Mouse (Mus musculus) E14TG2a.4 (cell line): ENCODE measurements at regions not wholly inside any gene's neighbourhood (a gene's known extent, or its start where the extent isn't known, plus 50 kb on each side); places are given as distances from the start of the nearest gene placed in this dataset.

Experiments
- H3K27me3 ChIP-seq: 2 replicates; pipeline ENCODE4 v1.6.1; 2014; ENCODE audit warnings: low read length, control low read depth; ENCODE audit not compliant: insufficient read depth
- H3K36me3 ChIP-seq: 2 replicates; pipeline ENCODE4 v1.6.1; 2014; ENCODE audit warnings: low read length, control low read depth; ENCODE audit not compliant: insufficient read depth
- H3K4me1 ChIP-seq: replicated peaks from 2 replicates; pipeline ENCODE4 v1.6.1; 2014; ENCODE audit warnings: low read depth, low read length, control low read depth
- H3K4me3 ChIP-seq: replicated peaks from 2 replicates; pipeline ENCODE4 v1.5.1; 2014; ENCODE audit warnings: mild to moderate bottlenecking, low read length
- H3K9me3 ChIP-seq: 2 replicates; pipeline ENCODE4 v1.6.1; 2014; ENCODE audit warnings: low read length, control low read depth
- CTCF ChIP-seq: conservative IDR thresholded peaks from 2 replicates; pipeline ENCODE4 v1.5.1; 2014; ENCODE audit warnings: low read length
- NANOG ChIP-seq: IDR thresholded peaks from 2 replicates; pipeline ENCODE4 v1.6.1; 2014; ENCODE audit warnings: borderline replicate concordance, low read length, mixed read lengths
- POU5F1 ChIP-seq: IDR thresholded peaks from 2 replicates; pipeline ENCODE4 v1.6.1; 2014; ENCODE audit warnings: low read length, borderline replicate concordance

- no peaks in the 10 kb centered on the region for H3K27me3 ChIP-seq
- no peak for TF ChIP-seq NANOG
- TF ChIP-seq CTCF = no peak
- TF ChIP-seq POU5F1 = no peak
- H3K4me1 ChIP-seq = peaks cover 12% of the 10 kb centered on the region; the same call in 1 of the 2 replicates
- no peaks in the 10 kb centered on the region for H3K36me3 ChIP-seq
- no peaks in the 10 kb centered on the region for H3K9me3 ChIP-seq
- H3K4me3 ChIP-seq = no peak overlapping the region
Observed at GRCm38 (mm10) chr12:13809291-13810154, 342.3 kb downstream of the Fam84a start.

- H3K27me3 ChIP-seq = no peaks in the 10 kb centered on the region
- no peaks in the 10 kb centered on the region for H3K4me1 ChIP-seq
- H3K4me3 ChIP-seq = no peak overlapping the region
- no peaks in the 10 kb centered on the region for H3K36me3 ChIP-seq
- H3K9me3 ChIP-seq = no peaks in the 10 kb centered on the region
- TF ChIP-seq POU5F1 (no peak), CTCF (no peak), NANOG (no peak)
Observed at GRCm38 (mm10) chr12:13779752-13780151, 372.1 kb downstream of the Fam84a start.

- no peak overlapping the region for H3K4me3 ChIP-seq
- H3K36me3 ChIP-seq = no peaks in the 10 kb centered on the region
- H3K9me3 ChIP-seq = no peaks in the 10 kb centered on the region
- no peaks in the 10 kb centered on the region for H3K4me1 ChIP-seq
- H3K27me3 ChIP-seq = no peaks in the 10 kb centered on the region
- no peak for TF ChIP-seq POU5F1
- no peak for TF ChIP-seq CTCF
- no peak for TF ChIP-seq NANOG
Observed at GRCm38 (mm10) chr12:13776687-13777086, 375.2 kb downstream of the Fam84a start.

- TF ChIP-seq CTCF = no peak
- TF ChIP-seq NANOG = no peak
- no peak for TF ChIP-seq POU5F1
- Histone ChIP-seq H3K36me3 (no peaks in the 10 kb centered on the region), H3K27me3 (no peaks in the 10 kb centered on the region), H3K4me1 (no peaks in the 10 kb centered on the region), H3K9me3 (no peaks in the 10 kb centered on the region), H3K4me3 (no peak overlapping the region)
Observed at GRCm38 (mm10) chr12:13769696-13770095, 382.2 kb downstream of the Fam84a start.

- Histone ChIP-seq H3K36me3 (no peaks in the 10 kb centered on the region), H3K4me3 (no peak overlapping the region), H3K4me1 (no peaks in the 10 kb centered on the region), H3K9me3 (no peaks in the 10 kb centered on the region), H3K27me3 (no peaks in the 10 kb centered on the region)
- no peak for TF ChIP-seq POU5F1
- TF ChIP-seq NANOG = no peak
- TF ChIP-seq CTCF = no peak
Observed at GRCm38 (mm10) chr12:13769156-13769555, 382.7 kb downstream of the Fam84a start.

- no peaks in the 10 kb centered on the region for H3K9me3 ChIP-seq
- no peaks in the 10 kb centered on the region for H3K4me1 ChIP-seq
- H3K4me3 ChIP-seq = no peak overlapping the region
- no peaks in the 10 kb centered on the region for H3K36me3 ChIP-seq
- no peaks in the 10 kb centered on the region for H3K27me3 ChIP-seq
- TF ChIP-seq POU5F1 (no peak), NANOG (no peak), CTCF (no peak)
Observed at GRCm38 (mm10) chr12:13766486-13766885, 385.4 kb downstream of the Fam84a start.

- Histone ChIP-seq H3K9me3 (no peaks in the 10 kb centered on the region), H3K36me3 (no peaks in the 10 kb centered on the region), H3K4me1 (no peaks in the 10 kb centered on the region), H3K4me3 (no peak overlapping the region), H3K27me3 (no peaks in the 10 kb centered on the region)
- TF ChIP-seq CTCF (no peak), POU5F1 (no peak), NANOG (no peak)
Observed at GRCm38 (mm10) chr12:13753878-13754277, 398.0 kb downstream of the Fam84a start.

GRCm38 (mm10) chr12:13744323-13744931, 407.4 kb downstream of the Fam84a start:
- no peak overlapping the region for H3K4me3 ChIP-seq
- no peaks in the 10 kb centered on the region for H3K4me1 ChIP-seq
- no peaks in the 10 kb centered on the region for H3K9me3 ChIP-seq
- H3K36me3 ChIP-seq = no peaks in the 10 kb centered on the region
- TF ChIP-seq POU5F1 (no peak), NANOG (no peak), CTCF (no peak)
- no peaks in the 10 kb centered on the region for H3K27me3 ChIP-seq

GRCm38 (mm10) chr12:13729901-13730637, 421.8 kb downstream of the Fam84a start:
- no peak overlapping the region for H3K4me3 ChIP-seq

More at GRCm38 (mm10) chr12:13729901-13730637, 421.8 kb downstream of the Fam84a start:
- Histone ChIP-seq H3K4me1 (no peaks in the 10 kb centered on the region), H3K36me3 (no peaks in the 10 kb centered on the region), H3K27me3 (no peaks in the 10 kb centered on the region), H3K9me3 (no peaks in the 10 kb centered on the region)
- TF ChIP-seq CTCF (no peak), NANOG (no peak), POU5F1 (no peak)
